ENCODE assay signal across 17 mouse cellular contexts in genomic region chr8:86923219-86923835, GRCm38 (mm10). TPM values are rescaled to one million over a fixed set of nuclear protein-coding genes. Genes with fewer than 3 reads are reported as not detected.
DNase-seq lines count a peak whose midpoint lies in the region; ATAC-seq and TF ChIP-seq lines count a peak whose summit lies in the region.
"Had no signal": no experiment of that assay in that cellular context is flagged by ENCODE, and none has a peak within 500 bp of the region (broad histone marks: within the 10 kb centered on the region; RNA-seq: fewer than 3 reads in every experiment).

No protein-coding gene starts in this region.

- no peaks in the 10 kb centered on the region for H3K79me2 ChIP-seq in heart, adult 2 months (replicated peaks; ENCODE audit: control insufficient read depth, insufficient read depth, low read length)
- no peaks in the 10 kb centered on the region for H3K79me2 ChIP-seq in C2C12 (ENCODE audit: control insufficient read depth, insufficient read depth)

- ATAC-seq in heart, embryonic 14.5 days (ENCODE audit: insufficient number of reproducible peaks, insufficient read depth, low FRiP score, low read depth), result 0 out of 2 replicates have a peak, but pooled peaks have one; percentile 43
- no peak for ATAC-seq in erythroblast, adult 5-6 weeks (replicated peaks; ENCODE audit: low FRiP score, poor library complexity, severe bottlenecking)
- ATAC-seq: forebrain, embryonic 13.5 days; intestine, embryonic 16.5 days had no signal

- no peaks in the 10 kb centered on the region for H3K9me3 ChIP-seq in heart, embryonic 14.5 days (ENCODE audit: control insufficient read depth, low read length)
- H3K9me3 ChIP-seq: embryonic facial prominence, embryonic 12.5 days; forebrain, embryonic 13.5 days; heart, embryonic 10.5 days; limb, embryonic 13.5 days had no signal

- TF ChIP-seq POLR2A in heart, adult 2 months (IDR thresholded peaks at IDR 0.05; ENCODE audit: insufficient read depth, low read depth, low read length), result no peak

- H3ac ChIP-seq in C2C12 (ENCODE audit: control insufficient read depth, insufficient read length, low read depth), result no peak overlapping the region

- no peak for TF ChIP-seq CTCF in heart, adult 2 months (IDR thresholded peaks at IDR 0.05)
- no peak for TF ChIP-seq CTCF in C2C12 (IDR thresholded peaks at IDR 0.05; ENCODE audit: control insufficient read depth, insufficient read depth, insufficient read length)

- TF ChIP-seq EP300 in heart, adult 2 months (IDR thresholded peaks at IDR 0.05; ENCODE audit: insufficient read depth, low read depth, low read length), result no peak

- H3K79me3 ChIP-seq in C2C12 (ENCODE audit: low read depth), result no peaks in the 10 kb centered on the region

- intact Hi-C loops in heart, adult 2 months (cut with DNase I), result no loop called here

- H3K27me3 ChIP-seq in heart, embryonic 14.5 days (ENCODE audit: control insufficient read depth, insufficient read depth, low read length), result no peaks in the 10 kb centered on the region
- H3K27me3 ChIP-seq in heart, adult 2 months (ENCODE audit: control insufficient read depth, insufficient read depth, low read length), result no peaks in the 10 kb centered on the region
- peaks cover 10% of the 10 kb centered on the region for H3K27me3 ChIP-seq in C2C12 (ENCODE audit: control insufficient read depth, insufficient read depth, insufficient read length)
- H3K27me3 ChIP-seq: embryonic facial prominence, embryonic 12.5 days had no signal

- no peak overlapping the region for H3K4me3 ChIP-seq in heart, embryonic 14.5 days (ENCODE audit: control insufficient read depth in 1 of 2, insufficient read depth in 1 of 2, low read depth in 1 of 2, low read length in 2 of 2)
- no peak overlapping the region for H3K4me3 ChIP-seq in heart, adult 2 months
- H3K4me3 ChIP-seq in C2C12 (ENCODE audit: insufficient read depth, poor library complexity, severe bottlenecking), result no peak overlapping the region
- H3K4me3 ChIP-seq: embryonic facial prominence, embryonic 12.5 days; forebrain, embryonic 13.5 days; gastrocnemius, adult 2 months; heart, embryonic 10.5 days; left cerebral cortex, adult 2 months; limb, embryonic 13.5 days had no signal

- H3K36me3 ChIP-seq in heart, embryonic 14.5 days (ENCODE audit: control insufficient read depth, insufficient read depth, low read length), result no peaks in the 10 kb centered on the region
- no peaks in the 10 kb centered on the region for H3K36me3 ChIP-seq in heart, adult 2 months (ENCODE audit: control insufficient read depth, insufficient read depth, low read length)
- no peaks in the 10 kb centered on the region for H3K36me3 ChIP-seq in C2C12 (ENCODE audit: control insufficient read depth, insufficient read depth)
- H3K36me3 ChIP-seq: embryonic facial prominence, embryonic 12.5 days; heart, embryonic 10.5 days; limb, embryonic 13.5 days had no signal

- H3K4me1 ChIP-seq in heart, embryonic 14.5 days (ENCODE audit: control insufficient read depth in 2 of 2, insufficient read depth in 2 of 2, low read length in 2 of 2), result peaks cover 3 to 5% of the 10 kb centered on the region in 2 experiments; a peak in 3 of 4 replicates
- peaks cover 3% of the 10 kb centered on the region for H3K4me1 ChIP-seq in heart, adult 2 months (ENCODE audit: control insufficient read depth, insufficient read depth, low read length)

- H3K4me2 ChIP-seq in heart, embryonic 14.5 days (ENCODE audit: low read length), result no peak overlapping the region
- H3K4me2 ChIP-seq: embryonic facial prominence, embryonic 12.5 days; forebrain, embryonic 13.5 days; limb, embryonic 13.5 days had no signal

- WGBS in heart, embryonic 14.5 days, result 38% methylated on average over 5 of the region's 5 CpGs
- 45% methylated on average over 5 of the region's 5 CpGs for WGBS in heart, adult 2 months

- no peak overlapping the region for H3K27ac ChIP-seq in heart, embryonic 14.5 days (replicated peaks in 1 of 2; ENCODE audit: control insufficient read depth in 1 of 2, insufficient read depth in 1 of 2, low read depth in 2 of 2, low read length in 2 of 2)
- no peak overlapping the region for H3K27ac ChIP-seq in heart, adult 2 months
- H3K27ac ChIP-seq: embryonic facial prominence, embryonic 12.5 days; forebrain, embryonic 13.5 days; gastrocnemius, adult 2 months; left cerebral cortex, adult 2 months; limb, embryonic 13.5 days; macrophage had no signal

- no peak overlapping the region for H3K9ac ChIP-seq in heart, embryonic 14.5 days (ENCODE audit: low read length)
- H3K9ac ChIP-seq in heart, adult 2 months (ENCODE audit: low read depth, low read length), result no peak overlapping the region
- H3K9ac ChIP-seq: embryonic facial prominence, embryonic 12.5 days; forebrain, embryonic 13.5 days; limb, embryonic 13.5 days had no signal

- DNase-seq in heart, adult 2 months, result no peak
- peak; percentile 41 for DNase-seq in adipocyte (ENCODE audit: low spot score)
- peak; percentile 36 to 47 for DNase-seq in cerebellum, postnatal 14 days
- DNase-seq in testis, postnatal 14 days (ENCODE audit: low spot score), result no peak
- no peak for DNase-seq in adrenal gland, postnatal 4 days (ENCODE audit: low spot score in 2 of 2)
- DNase-seq: adrenal gland, adult 2 months; gastrocnemius, adult 2 months had no signal

TF ChIP-seq in C2C12, 6 proteins besides CTCF, POLR2A, EP300 and RAD21:
- TF ChIP-seq FOSL1 (IDR thresholded peaks at IDR 0.05; ENCODE audit: insufficient read depth, low read length, poor library complexity, severe bottlenecking) (no peak), MYOD1 (IDR thresholded peaks at IDR 0.05; ENCODE audit: control insufficient read depth, insufficient read length, low read depth) (peak; percentile 16), MYOG (IDR thresholded peaks at IDR 0.05; ENCODE audit: control insufficient read depth, extremely low read depth, insufficient read length) (no peak)
TF ChIP-seq in C2C12: peak in this region for 1.

RNA-seq across cellular contexts. Expression of gene N4bp1, which starts 38.3 kb away (rescaled TPM):
- polyA plus RNA-seq in heart, embryonic 14.5 days (2014; fragmentation: Nextera tagmentation; extraction: Ambion mirVana), result 7.4 and 8.5 TPM in 2 replicates
- 10 to 100 TPM; 17.1 to 18.1 TPM for total RNA-seq in heart, adult 2 months (2021)
- polyA plus RNA-seq in heart, adult 2 months (2012; rRNA removed), result 8.9 and 12.7 TPM in 2 replicates
- polyA plus RNA-seq in C2C12 (2012; fragmentation: generic; extraction: Trizol), result 6.4 TPM
- 5.0 and 10.7 TPM in 2 replicates for total RNA-seq in erythroblast, adult 5-6 weeks (2015; ENCODE audit: low replicate concordance)
- 6.0 and 8.4 TPM in 2 replicates for total RNA-seq in erythroblast, adult 5-6 weeks (2017; ENCODE audit: low replicate concordance)
- 10 to 100 TPM; 37.1 to 37.4 TPM for total RNA-seq in adrenal gland, postnatal 4 days (2021)

Comparison
In these comparisons a context has a peak if more than half of its experiments do, and no peak if none do; other contexts are left out.
1. DNase-seq: peak in adipocyte (single experiment) and cerebellum, postnatal 14 days (2 of 2); none in heart, adult 2 months (0 of 2), testis, postnatal 14 days (single experiment) and adrenal gland, postnatal 4 days (0 of 2).